Mouse (Mus musculus) cerebellum, adult 2 months (tissue): ENCODE measurements around the gene Nek9.

ENCODE experiments used
- CTCF ChIP-seq: fragments of 200-500 bp; IDR thresholded peaks from 2 replicates; pipeline ENCODE4 v1.5.1; 2011; ENCODE audit warnings: low read depth, mild to moderate bottlenecking, control low read depth, low read length, moderate library complexity, borderline replicate concordance; ENCODE audit not compliant: insufficient read depth
- POLR2A ChIP-seq: fragments of 200-500 bp; IDR thresholded peaks from 2 replicates; pipeline ENCODE4 v1.6.1; 2011; ENCODE audit warnings: low read length, control low read depth, borderline replicate concordance; ENCODE audit not compliant: insufficient read depth

DNA sequence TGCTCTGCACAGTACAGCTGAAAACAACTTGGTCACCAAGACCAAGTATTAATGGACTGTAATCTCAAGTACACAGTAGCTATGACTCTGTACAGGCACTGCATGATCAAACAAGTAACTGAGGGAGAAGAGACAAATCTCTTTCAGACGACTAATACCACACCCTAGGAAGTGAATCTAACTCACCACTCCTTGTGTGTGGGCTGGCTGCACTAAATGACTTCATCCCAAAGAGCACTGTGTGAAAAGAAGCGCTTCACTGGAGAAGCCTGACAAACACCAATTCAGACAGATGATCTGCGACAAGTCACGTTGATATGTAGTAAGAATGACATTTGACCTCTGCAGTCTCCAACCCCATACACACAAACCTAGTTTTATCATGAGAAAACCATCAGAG is 23.3 kb upstream of the Nek9 start:
- TF ChIP-seq CTCF (no peak), POLR2A (no peak)
